Mouse (Mus musculus): ENCODE data around the gene Gm45713. TPM values are rescaled to one million over a fixed set of nuclear protein-coding genes. Genes with fewer than 3 reads are reported as not detected.

Gm45713 gene
- 0.31 and 0.60 TPM in 2 replicates for polyA plus RNA-seq (2015; fragmentation: Nextera tagmentation; extraction: Ambion mirVana)

- H3K36me3 ChIP-seq (ENCODE audit: control insufficient read depth, insufficient read depth, low read length), result no peaks in the 10 kb centered on the region
- H3K4me3 ChIP-seq (ENCODE audit: low read length), result peak within 1 kb of the TSS; percentile 72
- H3K9ac ChIP-seq (ENCODE audit: low read length), result peak within 1 kb of the TSS; percentile 83
- ATAC-seq (ENCODE audit: low read depth), result peak; percentile 88
- H3K9me3 ChIP-seq (ENCODE audit: control insufficient read depth, low read length), result no peaks in the 10 kb centered on the region
- WGBS, result 2% methylated on average over 29 of the region's 29 CpGs
- no peak within 1 kb of the TSS for H3K27ac ChIP-seq (ENCODE audit: low read length)
- no peaks in the 10 kb centered on the region; the same call in 1 of the 2 replicates for H3K4me1 ChIP-seq (replicated peaks; ENCODE audit: control insufficient read depth, insufficient read depth, low read length)
- H3K27me3 ChIP-seq (ENCODE audit: control insufficient read depth, insufficient read depth, low read depth, low read length), result no peaks in the 10 kb centered on the region
- peak within 1 kb of the TSS; percentile 88 for H3K4me2 ChIP-seq (ENCODE audit: low read depth, low read length)
Measured at GRCm38 (mm10) chr7:45135993-45136567, at the start of gene Gm45713, which contains the start of gene Flt3l. Gm45713 (minus strand) TSS chr7:45136231. Flt3l (minus strand) TSS chr7:45136432.

DNA sequence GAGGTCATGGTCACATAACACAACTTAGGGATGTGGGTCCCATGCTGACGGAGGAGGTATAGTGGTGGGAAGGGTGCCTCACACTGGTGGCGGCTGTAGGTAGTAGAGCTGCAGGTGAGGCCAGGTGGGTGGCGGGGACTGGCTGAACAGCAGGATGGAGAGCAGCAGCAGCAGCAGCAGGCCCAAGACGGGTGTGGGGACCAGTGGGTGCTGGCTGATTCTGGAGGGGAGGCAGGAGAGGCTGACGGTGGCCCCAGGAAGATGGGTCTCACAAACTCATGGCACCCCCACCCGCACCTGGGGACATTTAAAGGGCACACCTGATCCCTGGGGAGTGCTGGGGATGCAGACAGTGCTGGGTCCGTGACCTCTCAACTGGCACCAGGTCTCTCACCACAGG lies 47.6 kb upstream of the Gm45713 start:
- no peaks in the 10 kb centered on the region for H3K9me3 ChIP-seq (ENCODE audit: control insufficient read depth, low read length)
- no peak for ATAC-seq (ENCODE audit: low read depth)
- H3K4me1 ChIP-seq (replicated peaks; ENCODE audit: control insufficient read depth, insufficient read depth, low read length), result peaks cover 5% of the 10 kb centered on the region
- peaks cover 83% of the 10 kb centered on the region for H3K27me3 ChIP-seq (ENCODE audit: control insufficient read depth, insufficient read depth, low read depth, low read length)
- H3K4me3 ChIP-seq (ENCODE audit: low read length), result no peak overlapping the region
- no peak overlapping the region for H3K4me2 ChIP-seq (ENCODE audit: low read depth, low read length)
- no peaks in the 10 kb centered on the region for H3K36me3 ChIP-seq (ENCODE audit: control insufficient read depth, insufficient read depth, low read length)
- WGBS, result 58% methylated on average over 7 of the region's 7 CpGs
- no peak overlapping the region for H3K27ac ChIP-seq (ENCODE audit: low read length)
- no peak overlapping the region for H3K9ac ChIP-seq (ENCODE audit: low read length)

GRCm38 (mm10) chr7:45182606-45183005 lies 46.6 kb upstream of the Gm45713 start:
- Histone ChIP-seq H3K27ac (ENCODE audit: low read length) (no peak overlapping the region), H3K4me3 (ENCODE audit: low read length) (peak overlapping the region; percentile 40), H3K36me3 (ENCODE audit: control insufficient read depth, insufficient read depth, low read length) (no peaks in the 10 kb centered on the region), H3K4me1 (replicated peaks; ENCODE audit: control insufficient read depth, insufficient read depth, low read length) (peaks cover 5% of the 10 kb centered on the region), H3K4me2 (ENCODE audit: low read depth, low read length) (peak overlapping the region; percentile 64), H3K27me3 (ENCODE audit: control insufficient read depth, insufficient read depth, low read depth, low read length) (peaks cover 90% of the 10 kb centered on the region), H3K9ac (ENCODE audit: low read length) (peak overlapping the region; percentile 25), H3K9me3 (ENCODE audit: control insufficient read depth, low read length) (no peaks in the 10 kb centered on the region)
- 15% methylated on average over 11 of the region's 11 CpGs for WGBS
- peak; percentile 37 for ATAC-seq (ENCODE audit: low read depth)

- no peak overlapping the region for H3K27ac ChIP-seq (ENCODE audit: low read length)
- H3K27me3 ChIP-seq (ENCODE audit: control insufficient read depth, insufficient read depth, low read depth, low read length), result peaks cover 94% of the 10 kb centered on the region
- H3K9me3 ChIP-seq (ENCODE audit: control insufficient read depth, low read length), result no peaks in the 10 kb centered on the region
- H3K4me1 ChIP-seq (replicated peaks; ENCODE audit: control insufficient read depth, insufficient read depth, low read length), result peaks cover 5% of the 10 kb centered on the region
- peak overlapping the region; percentile 64 for H3K4me2 ChIP-seq (ENCODE audit: low read depth, low read length)
- H3K36me3 ChIP-seq (ENCODE audit: control insufficient read depth, insufficient read depth, low read length), result no peaks in the 10 kb centered on the region
- peak overlapping the region; percentile 40 for H3K4me3 ChIP-seq (ENCODE audit: low read length)
- H3K9ac ChIP-seq (ENCODE audit: low read length), result peak overlapping the region; percentile 25
- ATAC-seq (ENCODE audit: low read depth), result peak; percentile 95
- under 1% methylated on average over 34 of the region's 34 CpGs for WGBS
Measured at GRCm38 (mm10) chr7:45182199-45182601, 46.2 kb upstream of the Gm45713 start.

DNA sequence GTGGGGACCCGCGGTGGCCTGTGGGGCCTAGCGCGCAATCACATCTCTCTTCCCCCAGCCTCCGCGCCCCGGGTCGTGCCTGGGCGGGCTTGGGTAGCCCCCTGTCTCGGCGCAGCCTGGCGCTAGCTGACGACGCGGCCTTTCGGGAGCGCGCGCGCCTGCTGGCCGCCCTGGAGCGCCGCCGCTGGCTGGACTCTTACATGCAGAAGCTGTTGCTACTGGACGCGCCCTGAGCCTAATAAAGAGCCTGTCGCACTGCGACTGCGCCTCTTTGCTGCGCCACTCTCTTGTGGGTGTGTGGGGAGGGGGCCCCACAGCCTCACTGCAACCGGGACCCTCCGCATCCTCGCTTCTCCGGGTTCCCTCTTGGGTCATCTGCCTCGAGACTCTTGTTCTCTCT lies 45.5 kb upstream of the Gm45713 start:
- H3K27ac ChIP-seq (ENCODE audit: low read length), result no peak overlapping the region

DNA sequence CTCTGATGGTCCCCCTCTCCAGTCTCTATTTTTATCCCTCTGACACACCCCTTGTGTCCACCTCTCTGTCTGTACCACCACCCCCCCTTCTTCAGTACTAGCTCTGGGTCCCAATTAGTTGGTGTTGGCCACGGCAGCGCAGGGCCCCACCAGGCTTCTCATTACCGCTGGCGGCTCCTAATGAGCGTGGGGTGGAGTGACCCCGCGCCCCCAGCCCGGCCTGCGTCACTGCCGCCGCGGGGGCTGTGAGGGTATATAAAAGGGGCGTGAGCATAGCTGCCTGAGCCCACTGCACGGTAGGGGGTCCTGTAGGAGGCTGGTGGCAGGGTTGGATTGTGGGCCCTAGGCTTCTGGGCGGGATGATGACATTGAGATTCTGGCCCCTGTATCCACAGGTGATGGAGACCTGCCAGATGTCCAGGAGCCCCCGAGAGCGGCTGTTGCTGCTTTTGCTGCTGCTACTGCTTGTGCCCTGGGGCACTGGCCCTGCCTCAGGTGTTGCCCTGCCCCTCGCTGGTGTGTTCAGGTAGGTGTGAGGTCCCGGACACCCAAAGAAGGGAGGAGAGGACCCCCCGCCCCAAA lies 45.0 kb upstream of the Gm45713 start, which contains the start of gene Pth2:
Gene Pth2, plus strand, starts transcription at position 100 of the 582 bp plus-strand sequence.
- Histone ChIP-seq H3K27ac (ENCODE audit: low read length) (no peak within 1 kb of the TSS), H3K9me3 (ENCODE audit: control insufficient read depth, low read length) (no peaks in the 10 kb centered on the region), H3K4me3 (ENCODE audit: low read length) (no peak within 1 kb of the TSS), H3K27me3 (ENCODE audit: control insufficient read depth, insufficient read depth, low read depth, low read length) (peaks cover 97% of the 10 kb centered on the region), H3K36me3 (ENCODE audit: control insufficient read depth, insufficient read depth, low read length) (no peaks in the 10 kb centered on the region), H3K9ac (ENCODE audit: low read length) (no peak within 1 kb of the TSS), H3K4me1 (replicated peaks; ENCODE audit: control insufficient read depth, insufficient read depth, low read length) (peaks cover 8% of the 10 kb centered on the region), H3K4me2 (ENCODE audit: low read depth, low read length) (peak within 1 kb of the TSS; percentile 64)
- no peak for ATAC-seq (ENCODE audit: low read depth)
- 22% methylated on average over 20 of the region's 20 CpGs for WGBS

More for the DNA sequence above, 45.5 kb upstream of the Gm45713 start:
- no peak for ATAC-seq (ENCODE audit: low read depth)
- WGBS, result 4% methylated on average over 35 of the region's 35 CpGs
- no peaks in the 10 kb centered on the region for H3K36me3 ChIP-seq (ENCODE audit: control insufficient read depth, insufficient read depth, low read length)
- no peak overlapping the region for H3K4me3 ChIP-seq (ENCODE audit: low read length)
- H3K4me2 ChIP-seq (ENCODE audit: low read depth, low read length), result peak overlapping the region; percentile 64; the same call in 1 of the 2 replicates
- peaks cover 5% of the 10 kb centered on the region for H3K4me1 ChIP-seq (replicated peaks; ENCODE audit: control insufficient read depth, insufficient read depth, low read length)
- H3K9me3 ChIP-seq (ENCODE audit: control insufficient read depth, low read length), result no peaks in the 10 kb centered on the region
- no peak overlapping the region for H3K9ac ChIP-seq (ENCODE audit: low read length)
- peaks cover 95% of the 10 kb centered on the region for H3K27me3 ChIP-seq (ENCODE audit: control insufficient read depth, insufficient read depth, low read depth, low read length)

- H3K36me3 ChIP-seq (ENCODE audit: control insufficient read depth, insufficient read depth, low read length), result no peaks in the 10 kb centered on the region
- WGBS, result 28% methylated on average over 7 of the region's 7 CpGs
- no peak within 1 kb of the TSS for H3K4me2 ChIP-seq (ENCODE audit: low read depth, low read length)
- no peaks in the 10 kb centered on the region for H3K9me3 ChIP-seq (ENCODE audit: control insufficient read depth, low read length)
- H3K9ac ChIP-seq (ENCODE audit: low read length), result no peak within 1 kb of the TSS
- no peak for ATAC-seq (ENCODE audit: low read depth)
- peaks cover 8% of the 10 kb centered on the region for H3K4me1 ChIP-seq (replicated peaks; ENCODE audit: control insufficient read depth, insufficient read depth, low read length)
- H3K27ac ChIP-seq (ENCODE audit: low read length), result no peak within 1 kb of the TSS
- peaks cover 97% of the 10 kb centered on the region for H3K27me3 ChIP-seq (ENCODE audit: control insufficient read depth, insufficient read depth, low read depth, low read length)
- no peak within 1 kb of the TSS for H3K4me3 ChIP-seq (ENCODE audit: low read length)
Measured at GRCm38 (mm10) chr7:45179469-45179868, 43.4 kb upstream of the Gm45713 start, which contains the start of gene Gfy. Gfy (minus strand) TSS chr7:45179569.

GRCm38 (mm10) chr7:45178550-45178949 lies 42.5 kb upstream of the Gm45713 start:
- Histone ChIP-seq H3K27ac (ENCODE audit: low read length) (no peak overlapping the region), H3K9ac (ENCODE audit: low read length) (no peak overlapping the region), H3K4me2 (ENCODE audit: low read depth, low read length) (no peak overlapping the region), H3K27me3 (ENCODE audit: control insufficient read depth, insufficient read depth, low read depth, low read length) (peaks cover 94% of the 10 kb centered on the region), H3K9me3 (ENCODE audit: control insufficient read depth, low read length) (no peaks in the 10 kb centered on the region), H3K4me1 (replicated peaks; ENCODE audit: control insufficient read depth, insufficient read depth, low read length) (peaks cover 8% of the 10 kb centered on the region), H3K36me3 (ENCODE audit: control insufficient read depth, insufficient read depth, low read length) (no peaks in the 10 kb centered on the region), H3K4me3 (ENCODE audit: low read length) (no peak overlapping the region)
- 21% methylated on average over 7 of the region's 7 CpGs for WGBS
- no peak for ATAC-seq (ENCODE audit: low read depth)

- no peak for ATAC-seq (ENCODE audit: low read depth)
- H3K4me3 ChIP-seq (ENCODE audit: low read length), result no peak overlapping the region
- WGBS, result 2% methylated on average over 26 of the region's 31 CpGs
- H3K36me3 ChIP-seq (ENCODE audit: control insufficient read depth, insufficient read depth, low read length), result no peaks in the 10 kb centered on the region
- no peak overlapping the region for H3K4me2 ChIP-seq (ENCODE audit: low read depth, low read length)
- no peak overlapping the region for H3K27ac ChIP-seq (ENCODE audit: low read length)
- no peak overlapping the region for H3K9ac ChIP-seq (ENCODE audit: low read length)
- H3K9me3 ChIP-seq (ENCODE audit: control insufficient read depth, low read length), result no peaks in the 10 kb centered on the region
- 0 out of 2 replicates have a peak, but pooled peaks cover 3% of the 10 kb centered on the region for H3K4me1 ChIP-seq (replicated peaks; ENCODE audit: control insufficient read depth, insufficient read depth, low read length)
- peaks cover 74% of the 10 kb centered on the region for H3K27me3 ChIP-seq (ENCODE audit: control insufficient read depth, insufficient read depth, low read depth, low read length)
Measured at GRCm38 (mm10) chr7:45176356-45176755, 40.3 kb upstream of the Gm45713 start.

Data from lung, embryonic 16.5 days (tissue).